Mouse (Mus musculus) megakaryocyte, embryonic 14.5 days (primary cell): ENCODE results near the gene Slc2a4. TPM values are rescaled to one million over a fixed set of nuclear protein-coding genes. Genes with fewer than 3 reads are reported as not detected.
"Not testable (repeated sequence)": the region's sequence is repeated elsewhere in the genome, so short reads cannot be mapped to it uniquely, and the experiment has no call there.

Experiments used
- H3K27me3 ChIP-seq: replicated peaks from 2 replicates; pipeline ENCODE3; 2012; ENCODE audit warnings: inconsistent platforms
- H3K36me3 ChIP-seq: replicated peaks from 2 replicates; pipeline ENCODE3; 2012; ENCODE audit warnings: low read length, inconsistent platforms, mixed read lengths
- H3K4me1 ChIP-seq: 2 replicates; pipeline ENCODE4 v1.6.1; 2012; ENCODE audit warnings: inconsistent platforms
- H3K4me3 ChIP-seq: replicated peaks from 2 replicates; pipeline ENCODE3; 2012; ENCODE audit warnings: moderate library complexity, mild to moderate bottlenecking, inconsistent platforms
- H3K9me3 ChIP-seq: 2 replicates; pipeline ENCODE4 v1.6.1; 2012; ENCODE audit warnings: inconsistent platforms
- FLI1 ChIP-seq: IDR thresholded peaks from 2 replicates; pipeline ENCODE4 v1.6.1; 2012; ENCODE audit warnings: low read length, inconsistent platforms, mixed read lengths
- GATA1 ChIP-seq: IDR thresholded peaks from 3 replicates; pipeline ENCODE4 v1.6.1; 2012; ENCODE audit warnings: mixed read lengths, low read length, inconsistent platforms, borderline replicate concordance
- polyA plus RNA-seq: library from polyadenylated mRNA; stranded (reverse); fragments of >175 nt; gene quantifications from 2 replicates; pipeline ENCODE4 v1.2.3, GENCODE M21; 2012; ENCODE audit warnings: low replicate concordance; ENCODE audit not compliant: insufficient read depth

Slc2a4 gene
- polyA plus RNA-seq, 1 experiment, result not detected

GRCm38 (mm10) chr11:69934169-69934568 lies 13.8 kb downstream of the Slc2a4 start:
- TF ChIP-seq GATA1 (no peak), FLI1 (no peak)
- Histone ChIP-seq H3K27me3 (peaks cover 50% of the 10 kb centered on the region), H3K4me3 (peak overlapping the region; percentile 85), H3K9me3 (no peaks in the 10 kb centered on the region), H3K36me3 (no peaks in the 10 kb centered on the region), H3K4me1 (peaks cover 54% of the 10 kb centered on the region)

GRCm38 (mm10) chr11:69933066-69933465 lies 14.9 kb downstream of the Slc2a4 start:
- Histone ChIP-seq H3K4me3 (no peak overlapping the region), H3K27me3 (peaks cover 39% of the 10 kb centered on the region), H3K4me1 (peaks cover 54% of the 10 kb centered on the region), H3K36me3 (no peaks in the 10 kb centered on the region), H3K9me3 (no peaks in the 10 kb centered on the region)
- no peak for TF ChIP-seq FLI1
- TF ChIP-seq GATA1, result no peak

- Histone ChIP-seq H3K9me3 (no peaks in the 10 kb centered on the region), H3K27me3 (peaks cover 31% of the 10 kb centered on the region), H3K4me1 (peaks cover 54% of the 10 kb centered on the region), H3K4me3 (no peak overlapping the region), H3K36me3 (no peaks in the 10 kb centered on the region)
- no peak for TF ChIP-seq FLI1
- TF ChIP-seq GATA1, result no peak
Observed at GRCm38 (mm10) chr11:69932254-69932653, 15.7 kb downstream of the Slc2a4 start.

- H3K9me3 ChIP-seq, result no peaks in the 10 kb centered on the region
- no peak overlapping the region for H3K4me3 ChIP-seq
- peaks cover 26% of the 10 kb centered on the region for H3K27me3 ChIP-seq
- TF ChIP-seq FLI1 (no peak), GATA1 (no peak)
- H3K36me3 ChIP-seq, result no peaks in the 10 kb centered on the region
- peaks cover 51% of the 10 kb centered on the region for H3K4me1 ChIP-seq
Observed at GRCm38 (mm10) chr11:69931769-69932168, 16.2 kb downstream of the Slc2a4 start.

GRCm38 (mm10) chr11:69930967-69931537 lies 16.9 kb downstream of the Slc2a4 start:
- no peaks in the 10 kb centered on the region for H3K9me3 ChIP-seq

GRCm38 (mm10) chr11:69930176-69930575 lies 17.8 kb downstream of the Slc2a4 start:
- H3K4me3 ChIP-seq, H3K9me3 ChIP-seq, H3K36me3 ChIP-seq, H3K27me3 ChIP-seq: not testable (repeated sequence)
- H3K4me1 ChIP-seq, result peaks cover 35% of the 10 kb centered on the region

More at GRCm38 (mm10) chr11:69930967-69931537, 16.9 kb downstream of the Slc2a4 start:
- Histone ChIP-seq H3K27me3 (peaks cover 19% of the 10 kb centered on the region), H3K36me3 (no peaks in the 10 kb centered on the region), H3K4me1 (peaks cover 44% of the 10 kb centered on the region), H3K4me3 (peak overlapping the region; percentile 40)
- TF ChIP-seq FLI1 (no peak), GATA1 (no peak)

GRCm38 (mm10) chr11:69929712-69930111 lies 18.3 kb downstream of the Slc2a4 start:
- Histone ChIP-seq H3K9me3 (no peaks in the 10 kb centered on the region), H3K4me1 (peaks cover 31% of the 10 kb centered on the region)
- TF ChIP-seq FLI1 (no peak), GATA1 (no peak)

GRCm38 (mm10) chr11:69927501-69927900 lies 20.5 kb downstream of the Slc2a4 start:
- Histone ChIP-seq H3K27me3 (no peaks in the 10 kb centered on the region), H3K4me3 (no peak overlapping the region), H3K36me3 (no peaks in the 10 kb centered on the region), H3K9me3 (no peaks in the 10 kb centered on the region), H3K4me1 (peaks cover 33% of the 10 kb centered on the region)
- TF ChIP-seq FLI1 (no peak), GATA1 (no peak)

More at GRCm38 (mm10) chr11:69929712-69930111, 18.3 kb downstream of the Slc2a4 start:
- no peaks in the 10 kb centered on the region for H3K36me3 ChIP-seq
- H3K4me3 ChIP-seq, result no peak overlapping the region
- peaks cover 5% of the 10 kb centered on the region for H3K27me3 ChIP-seq

- H3K27me3 ChIP-seq, result no peaks in the 10 kb centered on the region
- peaks cover 37% of the 10 kb centered on the region for H3K4me1 ChIP-seq
- H3K9me3 ChIP-seq, result no peaks in the 10 kb centered on the region
- TF ChIP-seq GATA1, result no peak
- no peak for TF ChIP-seq FLI1
- H3K4me3 ChIP-seq, result peak overlapping the region; percentile 99
- peaks cover 17% of the 10 kb centered on the region for H3K36me3 ChIP-seq
Observed at GRCm38 (mm10) chr11:69922796-69923195, 25.2 kb downstream of the Slc2a4 start.

GRCm38 (mm10) chr11:69922012-69922756 lies 25.8 kb downstream of the Slc2a4 start:
- no peaks in the 10 kb centered on the region for H3K27me3 ChIP-seq
- H3K36me3 ChIP-seq, result peaks cover 23% of the 10 kb centered on the region
- peaks cover 43% of the 10 kb centered on the region for H3K4me1 ChIP-seq
- no peak for TF ChIP-seq GATA1
- TF ChIP-seq FLI1, result no peak
- no peaks in the 10 kb centered on the region for H3K9me3 ChIP-seq
- peak overlapping the region; percentile 99 for H3K4me3 ChIP-seq
